Mouse (Mus musculus) ovary, postnatal 36 days (tissue): ENCODE results near the gene Myo3b.
A peak's percentile ranks its signal among the peaks of the same experiment; 100 is the strongest.

Source experiments
- DNase-seq: peaks from one replicate; pipeline ENCODE4 v3.0.0; 2022; ENCODE audit warnings: low spot score, mixed read lengths

Gene Myo3b

DNA sequence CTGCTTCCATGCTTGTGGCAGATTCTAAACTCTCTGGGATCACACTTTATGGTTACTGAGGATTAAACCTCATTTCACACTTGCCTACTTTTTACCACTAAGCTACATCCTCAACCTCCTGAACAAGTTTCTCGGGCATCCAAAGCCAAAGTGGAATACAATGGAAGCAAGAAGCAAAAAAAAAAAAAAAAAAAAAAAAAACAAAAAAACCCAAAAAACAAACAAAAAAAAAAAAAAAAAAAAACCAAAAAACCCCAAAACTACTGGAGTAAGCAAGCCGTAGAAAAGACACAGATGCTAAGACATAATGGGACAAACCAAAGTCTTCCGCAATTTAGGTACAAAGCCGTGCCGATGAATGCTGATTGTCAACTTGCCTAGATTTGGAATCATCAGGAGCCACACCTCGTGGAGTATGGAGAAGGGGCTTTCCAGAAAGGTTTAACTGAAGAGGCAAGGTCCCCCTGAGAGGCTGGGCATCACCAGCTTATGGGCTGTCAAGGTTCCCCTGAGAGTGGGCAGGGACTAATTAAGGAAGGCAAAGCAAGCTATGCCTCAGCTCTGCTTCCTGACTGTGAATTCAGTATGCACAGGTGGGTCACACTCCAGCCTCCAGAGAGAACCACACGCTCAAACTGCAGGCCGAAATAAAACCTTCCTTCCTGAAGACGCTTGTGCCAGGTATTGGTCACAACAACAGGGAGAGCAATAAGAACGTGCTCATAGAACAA, 313.7 kb downstream of the Myo3b start:
- no peak for DNase-seq

- no peak for DNase-seq
Observed at GRCm38 (mm10) chr2:70354056-70354455, 315.1 kb downstream of the Myo3b start.

- no peak for DNase-seq
Observed at GRCm38 (mm10) chr2:70355026-70355425, 316.1 kb downstream of the Myo3b start.

DNA sequence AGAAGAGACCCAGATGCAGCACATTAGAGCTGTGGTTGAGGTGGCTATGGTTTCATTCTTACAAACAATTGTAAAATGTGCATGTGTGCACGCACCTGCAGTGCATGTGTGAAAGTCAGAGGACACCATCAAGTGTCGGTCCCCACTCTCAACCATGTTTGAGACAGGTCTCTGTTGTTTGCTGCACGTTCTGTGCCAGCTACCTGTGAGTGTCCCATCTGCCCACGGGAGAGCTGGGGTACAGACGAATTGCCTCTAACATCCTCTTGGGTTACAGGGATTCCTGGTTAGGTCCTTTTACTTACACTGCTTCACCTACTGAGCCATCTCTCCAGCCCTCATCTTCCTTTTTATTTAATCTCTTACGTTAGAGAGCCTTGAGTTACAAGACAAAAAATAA, 330.5 kb downstream of the Myo3b start:
- DNase-seq = no peak

- DNase-seq = no peak
Observed at GRCm38 (mm10) chr2:70379341-70379740, 340.4 kb downstream of the Myo3b start.

GRCm38 (mm10) chr2:70379939-70380338, 341.0 kb downstream of the Myo3b start:
- no peak for DNase-seq

- no peak for DNase-seq
Observed at GRCm38 (mm10) chr2:70388645-70389044, 349.7 kb downstream of the Myo3b start.

- DNase-seq = no peak
Observed at GRCm38 (mm10) chr2:70389162-70389561, 350.2 kb downstream of the Myo3b start.

DNA sequence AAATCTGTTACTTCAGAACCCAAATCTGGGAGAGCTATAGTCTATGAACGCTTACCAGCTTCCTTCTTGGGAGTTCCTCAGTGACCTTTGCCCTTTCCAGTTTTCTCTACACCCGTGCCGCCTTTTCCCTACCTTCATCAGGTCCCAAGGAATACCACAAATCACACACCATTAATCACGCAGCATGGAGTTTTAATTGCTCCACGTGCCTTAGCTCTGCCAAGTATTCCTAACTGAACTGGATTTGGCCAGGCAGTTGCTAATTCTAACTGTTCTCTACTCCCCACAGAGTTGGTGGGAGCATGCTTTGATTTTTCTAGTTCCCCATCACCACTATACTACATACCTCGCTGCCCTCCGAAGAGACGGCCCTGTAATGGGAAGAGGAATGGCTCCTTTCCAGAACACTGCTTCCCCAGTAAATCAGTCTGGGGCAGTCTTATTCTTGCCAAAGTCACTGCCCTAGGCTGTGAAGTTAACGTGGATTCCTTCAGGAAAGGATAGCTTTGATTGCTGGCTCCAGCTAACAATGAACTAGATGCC, 358.9 kb downstream of the Myo3b start:
- no peak for DNase-seq

GRCm38 (mm10) chr2:70399441-70400115, 360.7 kb downstream of the Myo3b start:
- no peak for DNase-seq

GRCm38 (mm10) chr2:70400321-70400720, 361.4 kb downstream of the Myo3b start:
- DNase-seq = no peak

DNA sequence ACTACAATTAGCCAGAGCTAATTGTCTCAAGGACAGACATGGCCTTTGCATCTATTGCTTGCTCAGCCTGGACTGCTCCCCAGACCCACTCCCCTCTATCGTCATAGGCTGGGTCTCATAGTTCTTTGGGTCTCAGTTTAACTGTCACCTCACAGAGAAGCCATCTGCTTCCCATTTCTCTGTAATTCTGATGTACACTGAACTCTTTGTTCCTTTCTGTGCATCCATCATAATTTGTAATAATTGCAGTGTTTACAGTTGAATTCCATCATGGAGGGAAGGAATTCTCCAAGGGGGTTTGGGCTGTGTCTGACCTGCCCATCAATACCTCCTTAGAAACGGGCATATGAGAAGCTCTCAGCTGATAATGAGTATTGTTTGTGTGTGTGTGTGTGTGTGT, 365.4 kb downstream of the Myo3b start:
- no peak for DNase-seq

GRCm38 (mm10) chr2:70406846-70407245, 367.9 kb downstream of the Myo3b start:
- no peak for DNase-seq

- no peak for DNase-seq
Observed at GRCm38 (mm10) chr2:70407729-70408128, 368.8 kb downstream of the Myo3b start.

DNA sequence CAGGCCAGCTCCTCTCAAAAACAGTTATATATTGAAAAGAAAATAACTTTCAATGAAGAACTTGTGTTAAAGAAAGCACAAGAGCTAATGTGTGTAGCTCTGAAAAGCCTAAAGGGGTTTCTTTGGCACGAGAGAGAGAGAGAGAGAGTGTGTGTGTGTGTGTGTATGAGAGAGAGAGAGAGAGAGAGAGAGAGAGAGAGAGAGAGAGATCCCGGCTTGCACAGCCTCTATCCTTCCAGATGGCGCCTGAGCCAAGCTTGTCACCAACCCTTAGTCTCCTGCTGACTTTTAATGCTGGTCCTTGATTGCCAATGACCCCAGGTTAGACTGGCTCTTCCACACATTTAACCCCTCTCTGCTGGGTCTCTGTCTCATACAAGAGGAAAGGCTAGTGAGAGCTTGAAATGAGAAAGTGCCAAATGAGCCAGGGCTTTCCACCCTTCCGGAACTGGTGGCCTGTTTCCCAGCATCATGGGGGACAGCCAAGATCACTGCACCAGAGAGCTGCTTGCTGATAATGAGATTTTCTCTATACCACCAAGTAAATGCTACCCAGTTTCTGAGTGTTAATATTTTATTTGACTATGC, 371.5 kb downstream of the Myo3b start:
- no peak for DNase-seq

DNA sequence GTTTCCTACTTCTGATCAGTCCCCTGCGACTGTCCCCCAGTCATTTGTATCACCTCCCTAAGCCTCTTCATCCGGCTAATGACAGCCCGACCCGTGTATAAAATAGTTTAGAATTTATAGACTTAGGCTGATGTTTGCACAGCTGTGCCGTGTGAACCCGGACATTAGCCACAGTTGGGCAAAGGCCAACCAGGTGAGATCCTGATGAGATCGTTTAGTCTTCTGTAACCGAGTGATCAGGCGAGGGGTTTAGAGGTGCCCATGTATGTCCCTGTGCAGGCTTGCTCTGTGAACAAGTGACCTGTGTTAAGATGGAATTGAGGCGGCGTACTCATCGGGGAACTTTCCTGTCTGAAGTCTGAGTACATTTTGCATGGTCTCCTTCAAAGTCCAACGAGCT, 373.4 kb downstream of the Myo3b start:
- no peak for DNase-seq

DNA sequence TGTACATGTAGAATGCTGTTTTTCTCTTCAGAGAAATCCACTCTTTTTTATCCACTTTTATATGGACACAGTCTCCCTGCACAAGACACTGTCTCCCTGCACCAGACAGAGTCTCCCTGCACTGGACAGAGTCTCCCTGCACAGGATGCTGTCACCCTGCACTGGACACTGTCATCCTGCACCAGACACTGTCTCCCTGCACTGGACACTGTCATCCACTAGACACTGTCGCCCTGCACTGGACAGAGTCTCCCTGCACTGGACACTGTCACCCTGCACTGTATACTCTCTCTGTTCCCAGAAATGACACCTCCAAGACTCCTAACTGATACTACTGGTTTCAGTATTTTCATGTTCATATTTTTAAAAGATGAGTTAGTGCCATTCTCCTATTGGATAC, 375.5 kb downstream of the Myo3b start:
- DNase-seq = no peak

- no peak for DNase-seq
Observed at GRCm38 (mm10) chr2:70415521-70415920, 376.6 kb downstream of the Myo3b start.

DNA sequence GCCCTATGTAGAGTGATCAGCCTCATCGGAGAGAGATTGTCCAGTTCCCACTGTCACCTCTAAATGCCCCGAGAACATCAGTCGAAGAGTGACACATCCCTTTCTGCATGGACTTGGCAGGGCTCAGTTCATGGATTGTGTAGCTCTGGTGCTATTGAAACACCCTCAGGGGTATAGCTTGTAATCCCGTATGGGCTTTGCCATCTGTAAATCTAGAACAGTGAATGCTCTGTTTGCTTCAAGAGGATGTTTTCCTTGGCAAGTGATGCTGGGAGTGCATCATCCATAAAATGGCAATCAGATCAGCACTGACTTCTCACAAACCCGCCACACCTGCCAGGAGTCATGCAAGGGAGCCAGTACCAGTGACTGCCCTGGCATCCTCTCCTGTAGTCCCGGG, 380.4 kb downstream of the Myo3b start:
- no peak for DNase-seq

DNA sequence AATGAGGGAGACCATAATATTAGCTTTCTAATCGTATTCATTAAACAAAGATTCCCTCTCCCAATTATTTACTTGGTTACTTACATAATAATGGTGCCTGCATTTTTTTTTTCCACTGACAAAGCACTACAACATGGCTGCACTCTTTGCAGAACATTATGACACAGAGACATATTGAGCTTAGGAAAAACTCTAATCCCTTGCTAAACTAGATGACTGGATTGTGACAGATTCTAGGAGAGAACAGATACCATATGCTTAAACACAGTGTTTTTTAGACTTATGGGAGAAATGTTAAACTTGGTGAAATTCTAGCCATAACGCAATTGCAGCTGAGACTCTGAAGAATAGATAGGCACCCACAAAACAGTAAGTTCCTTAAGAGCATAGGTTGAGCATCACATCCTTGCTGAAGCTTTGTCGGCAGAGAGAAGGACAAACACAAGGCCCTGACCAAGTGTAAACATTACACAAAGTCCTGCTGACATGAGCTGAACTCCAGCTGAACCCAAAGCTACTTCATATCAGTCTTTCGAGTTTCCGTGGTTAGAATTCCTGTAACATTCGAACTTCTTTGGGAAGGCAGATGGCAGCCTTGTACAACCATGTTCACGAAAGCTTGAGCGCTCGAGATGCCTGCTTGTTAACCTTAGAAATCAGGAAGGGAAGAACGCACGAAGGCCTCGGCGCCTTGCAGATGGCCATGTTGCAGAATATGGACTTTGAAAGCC, 382.4 kb downstream of the Myo3b start:
- DNase-seq = no peak

GRCm38 (mm10) chr2:70425611-70426010, 386.7 kb downstream of the Myo3b start:
- no peak for DNase-seq

GRCm38 (mm10) chr2:70443035-70443434, 404.1 kb downstream of the Myo3b start:
- peak; percentile 8 for DNase-seq
